Mouse (Mus musculus) urinary bladder, postnatal 25 days (tissue): ENCODE measurements around the gene Adipor2.

Source experiments
- DNase-seq: peaks from one replicate; pipeline ENCODE4 v3.0.0; 2022; ENCODE audit warnings: low spot score

The Adipor2 gene

DNA sequence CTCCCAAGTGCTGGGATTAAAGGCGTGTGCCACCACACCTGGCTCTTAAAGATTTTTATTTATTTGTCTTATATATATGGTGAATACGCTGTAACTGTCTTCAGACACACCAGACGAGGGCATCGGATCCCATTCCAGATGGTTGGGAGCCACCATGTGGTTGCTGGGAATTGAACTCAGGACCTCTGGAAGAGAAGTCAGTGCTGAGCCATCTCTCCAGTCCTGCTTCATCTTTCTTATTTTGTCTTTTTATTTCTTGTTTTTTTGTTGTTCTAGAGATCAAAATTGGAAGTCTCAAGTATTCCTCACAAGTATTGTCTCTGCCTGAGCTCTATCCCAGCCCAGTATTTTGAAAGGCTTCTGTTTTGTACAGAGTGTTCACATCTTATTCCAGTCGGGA, 2.9 kb upstream of the Adipor2 start:
- no peak for DNase-seq

DNA sequence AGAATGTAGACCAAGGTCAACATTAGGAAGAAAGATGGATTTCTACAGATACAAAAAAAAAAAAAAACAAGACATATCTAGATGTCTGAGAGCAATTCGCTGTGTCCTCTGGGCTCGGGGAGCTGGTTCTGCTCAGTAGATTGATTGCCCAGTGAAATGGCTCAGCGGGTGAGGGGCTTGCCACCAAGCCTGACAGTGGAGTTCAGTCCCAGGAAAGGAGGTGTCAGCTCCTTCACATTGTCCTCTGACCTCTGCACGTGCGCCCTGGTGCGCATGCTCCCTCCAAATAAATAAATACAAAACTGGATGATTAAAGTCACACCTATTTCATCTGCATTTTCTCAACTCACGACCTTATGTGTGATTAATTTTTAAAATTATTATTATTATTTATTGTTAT, 1.9 kb upstream of the Adipor2 start:
- DNase-seq, result no peak

DNA sequence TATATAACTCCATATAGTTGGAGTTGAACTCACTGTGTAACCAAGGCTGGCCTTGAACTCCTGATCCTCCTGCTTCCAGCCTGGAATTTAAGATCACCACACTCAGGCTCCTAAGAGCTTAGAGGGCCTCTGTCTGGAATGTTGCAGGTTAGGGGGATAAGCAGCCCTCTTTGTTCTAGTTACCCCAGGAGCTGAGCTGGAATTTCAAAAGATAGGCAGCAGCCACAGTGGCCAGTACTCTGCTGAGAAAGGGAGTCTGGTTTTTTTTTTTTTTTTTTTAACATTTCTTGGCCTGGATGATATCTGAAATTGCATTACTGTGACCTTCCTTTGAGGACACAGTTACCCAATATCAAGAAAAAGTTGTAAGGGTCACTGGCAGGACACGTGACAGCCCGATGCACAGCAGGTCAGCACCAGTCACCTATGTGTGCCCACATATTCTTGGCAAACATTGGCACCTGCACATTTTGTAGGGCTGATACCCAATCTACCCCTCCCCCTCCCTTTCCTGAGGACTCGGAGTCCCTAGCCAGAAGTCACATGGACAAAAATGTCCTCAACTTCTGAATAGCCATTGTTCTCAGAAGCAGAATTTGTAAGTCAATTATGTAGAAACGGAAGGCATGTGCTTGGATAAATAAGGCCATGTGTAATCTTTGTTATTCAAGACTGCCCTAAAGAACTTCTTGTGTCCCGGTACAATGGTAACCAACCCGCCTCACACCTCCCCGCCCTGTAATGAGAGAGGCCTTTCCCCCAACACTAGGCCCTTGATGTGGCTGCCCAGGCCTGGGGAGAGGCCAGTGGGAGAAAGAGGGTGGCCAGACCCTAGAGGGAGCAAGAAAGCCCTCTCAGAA, 1.1 kb upstream of the Adipor2 start:
- DNase-seq, result no peak

DNA sequence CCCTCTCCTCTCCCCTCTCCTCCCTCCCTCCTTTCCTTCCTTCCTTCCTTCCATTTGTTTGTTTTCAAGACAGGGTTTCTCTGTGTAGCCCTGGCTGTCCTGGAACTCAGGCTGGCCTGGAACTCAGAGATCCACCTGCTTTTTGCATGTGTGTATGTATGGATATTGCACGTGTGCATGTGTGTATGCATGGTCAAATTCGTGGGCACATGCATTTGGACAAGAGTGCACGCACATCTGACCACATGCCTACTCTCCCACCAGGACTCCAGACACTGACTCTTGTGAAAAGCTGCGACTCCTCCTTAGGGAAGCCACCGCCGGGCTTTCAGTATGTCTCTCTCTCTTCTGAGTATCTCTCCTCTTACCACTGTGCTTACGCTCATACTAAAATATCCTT, 317 bp upstream of the Adipor2 start:
- no peak for DNase-seq

DNA sequence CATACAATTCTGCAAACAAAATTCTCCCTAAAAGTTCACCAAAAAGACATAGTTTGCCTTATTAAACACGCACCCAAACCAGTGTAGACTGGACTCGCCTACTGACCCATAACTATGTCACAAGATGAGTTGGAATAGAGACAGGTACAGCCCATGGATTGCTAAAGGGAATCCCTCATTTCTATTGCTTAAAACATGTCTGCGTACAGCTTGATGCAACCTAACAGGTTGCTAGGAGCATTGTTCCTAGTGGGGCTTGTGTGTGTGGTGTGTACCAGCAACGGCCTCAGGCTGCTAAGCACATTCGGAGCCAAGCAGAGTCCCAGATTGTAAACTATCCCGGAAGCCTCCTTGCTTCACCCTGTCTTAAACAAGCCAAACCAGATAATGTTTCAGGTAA, 861 bp downstream of the Adipor2 start:
- no peak for DNase-seq

DNA sequence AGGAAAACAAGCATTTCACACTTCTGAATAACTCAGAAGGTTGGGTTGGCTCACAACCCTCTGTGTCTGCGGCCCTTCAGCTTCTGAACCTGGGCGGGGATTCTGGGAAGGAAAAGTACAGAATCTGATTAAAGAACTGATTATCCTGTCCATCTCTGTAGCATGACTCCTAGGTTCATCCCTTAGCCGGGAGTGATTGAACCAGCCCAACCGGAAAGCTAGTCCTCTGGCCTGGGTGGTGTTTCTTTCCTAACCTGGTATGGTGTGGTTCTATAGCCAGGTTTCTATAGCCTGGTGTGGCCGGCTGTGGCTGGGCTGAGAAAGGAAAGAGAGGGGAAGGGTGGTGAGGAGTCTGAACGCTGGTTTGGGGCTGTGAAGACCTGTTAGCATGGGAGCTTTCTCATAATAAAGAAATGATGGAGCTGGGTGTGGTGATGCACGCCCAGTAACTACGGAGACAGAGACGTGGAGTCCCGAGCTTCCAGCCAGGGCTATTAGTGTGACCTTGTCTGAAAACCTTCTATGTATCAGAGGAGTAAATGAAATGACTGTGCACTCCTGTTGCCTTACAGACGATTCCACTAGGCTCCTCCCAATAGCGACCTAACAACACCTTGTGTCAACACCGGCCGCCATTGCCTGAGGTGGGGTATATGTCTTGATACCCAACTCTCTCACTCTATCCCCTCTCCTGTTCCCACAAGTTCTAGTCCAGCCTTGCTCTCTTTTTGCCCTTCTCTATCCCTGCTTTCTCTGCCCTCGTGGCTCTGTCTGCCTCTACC, 3.1 kb downstream of the Adipor2 start:
- DNase-seq, result no peak

DNA sequence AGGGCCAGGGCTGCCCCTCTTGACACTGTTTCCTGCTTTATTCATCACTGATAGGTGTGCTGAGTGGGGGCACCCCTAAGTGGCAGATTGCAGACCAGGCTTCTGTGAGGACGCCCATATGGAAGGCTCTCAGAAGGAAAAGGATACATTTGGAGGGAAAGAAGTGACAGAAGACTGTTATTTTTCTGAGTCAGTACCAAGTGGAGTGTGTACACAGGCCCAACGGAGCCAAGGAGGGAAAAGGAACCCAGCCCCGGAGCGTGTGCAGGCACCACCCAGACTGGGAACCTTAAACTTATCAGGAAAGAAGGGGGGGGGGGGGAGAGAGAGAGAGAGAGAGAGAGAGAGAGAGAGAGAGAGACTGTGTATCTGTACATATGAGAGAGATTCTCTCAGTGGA, 4.9 kb downstream of the Adipor2 start:
- no peak for DNase-seq

DNA sequence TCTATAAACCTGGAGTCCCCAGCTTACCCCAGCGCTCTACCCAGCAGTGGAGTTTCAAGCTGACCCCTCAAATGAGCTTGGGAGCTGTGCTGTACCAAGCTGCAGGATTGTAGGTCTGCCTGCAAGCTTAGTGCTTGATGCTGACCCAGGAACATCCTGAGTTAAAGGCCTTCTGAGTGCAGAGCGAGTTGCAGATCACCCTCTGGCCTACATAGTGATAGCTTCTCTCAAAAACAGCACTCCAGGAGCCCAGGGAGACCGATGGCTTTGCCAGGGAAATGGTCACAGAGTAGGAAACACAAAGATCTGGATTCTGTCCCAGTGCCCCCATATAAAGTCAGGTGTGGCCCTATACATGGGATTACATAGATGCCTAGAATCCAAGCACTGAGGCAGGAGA, 6.0 kb downstream of the Adipor2 start:
- DNase-seq, result no peak

DNA sequence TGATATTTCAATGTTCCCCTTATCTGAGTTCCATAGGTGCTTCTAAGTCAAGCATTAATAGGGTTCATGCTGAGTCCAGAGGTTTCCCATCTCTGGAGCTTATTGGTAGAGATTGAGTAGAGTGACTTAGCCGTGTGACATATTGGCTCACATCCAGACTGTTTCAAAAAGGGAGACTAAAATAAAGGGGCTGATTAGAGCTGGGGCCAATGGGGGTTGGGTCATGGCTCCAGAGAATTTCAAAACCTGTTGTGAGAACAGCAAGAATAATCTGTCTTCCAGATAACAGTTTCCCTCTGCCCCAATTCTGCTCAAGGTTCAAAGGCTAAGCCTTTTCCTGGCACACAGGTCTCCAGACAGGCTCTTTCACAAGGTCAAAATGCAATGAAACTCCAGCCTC, 7.7 kb downstream of the Adipor2 start:
- no peak for DNase-seq

DNA sequence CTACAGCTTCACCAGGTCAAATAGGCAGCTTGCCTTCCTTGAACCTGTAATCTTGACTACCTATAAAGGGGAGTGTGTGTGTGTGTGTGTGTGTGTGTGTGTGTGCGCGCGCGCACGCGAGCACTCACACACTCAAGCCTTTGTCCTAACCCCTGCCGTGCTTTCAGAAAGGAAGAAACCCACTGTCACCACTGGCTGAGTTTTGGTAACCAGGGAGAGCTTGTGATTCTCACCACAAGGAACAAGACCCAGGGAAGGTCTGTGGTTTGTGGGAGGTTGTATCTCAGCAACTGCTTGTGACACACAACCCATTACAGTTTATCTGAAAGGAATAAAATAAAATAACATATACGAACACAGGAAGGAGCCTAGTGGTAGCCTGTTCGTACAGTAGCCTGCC, 8.9 kb downstream of the Adipor2 start:
- DNase-seq, result no peak

DNA sequence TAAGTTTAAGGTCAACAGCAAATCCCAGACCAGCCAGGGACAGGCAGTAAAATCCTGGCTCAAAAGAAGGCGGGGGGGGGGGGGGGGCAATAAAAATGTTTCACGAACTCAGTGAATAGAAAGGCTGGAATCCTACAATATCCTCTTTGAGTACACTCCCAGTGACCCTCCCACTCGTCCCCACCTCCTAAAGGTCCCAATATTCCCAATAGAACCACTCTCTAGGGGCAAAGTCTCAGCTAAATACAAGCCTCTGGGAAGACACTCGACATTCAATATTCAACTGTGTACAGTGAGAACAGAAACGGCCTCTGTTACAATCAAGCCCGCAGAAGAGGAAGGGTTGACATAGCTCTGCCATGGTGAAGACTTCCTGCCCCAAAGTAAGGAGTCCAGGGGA, 9.7 kb downstream of the Adipor2 start:
- DNase-seq, result no peak

DNA sequence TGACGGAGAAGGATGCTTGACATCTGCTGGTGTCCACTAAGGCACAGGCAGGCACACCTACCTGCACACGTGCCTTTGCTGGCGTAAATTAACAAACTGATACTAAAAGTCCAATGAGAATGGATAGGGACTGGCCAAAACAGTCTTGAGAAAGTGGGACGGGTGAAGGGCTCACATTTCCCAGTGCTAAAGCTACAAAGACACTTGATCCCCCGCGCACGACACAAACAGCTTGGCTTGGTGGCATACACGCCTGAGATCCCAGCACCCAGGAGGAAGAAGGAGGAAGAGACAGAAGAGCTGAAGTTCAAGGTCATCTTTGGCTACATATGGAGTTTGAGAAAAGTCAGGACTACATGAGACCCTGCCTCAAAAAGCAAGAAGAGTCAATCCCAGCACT, 11.0 kb downstream of the Adipor2 start:
- DNase-seq, result no peak

DNA sequence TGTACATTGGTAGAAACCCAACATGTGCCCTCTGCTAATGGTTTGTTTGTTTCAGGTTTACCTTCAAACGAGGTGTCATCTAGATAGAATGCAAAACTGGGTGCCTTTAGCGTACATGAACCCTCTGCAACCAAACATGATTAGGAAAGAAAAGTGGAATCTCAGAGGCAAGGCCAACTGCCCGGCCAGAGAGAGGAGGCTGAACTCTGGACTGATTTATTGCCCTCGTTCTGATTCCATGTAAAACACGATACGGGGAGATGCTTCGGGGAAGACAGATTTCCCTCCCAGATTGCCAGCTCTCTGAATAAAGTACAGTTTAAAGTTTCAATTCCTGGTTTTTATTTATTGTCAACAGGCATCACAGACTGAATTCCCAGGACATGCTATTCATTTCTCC, 12.2 kb downstream of the Adipor2 start:
- DNase-seq, result no peak

DNA sequence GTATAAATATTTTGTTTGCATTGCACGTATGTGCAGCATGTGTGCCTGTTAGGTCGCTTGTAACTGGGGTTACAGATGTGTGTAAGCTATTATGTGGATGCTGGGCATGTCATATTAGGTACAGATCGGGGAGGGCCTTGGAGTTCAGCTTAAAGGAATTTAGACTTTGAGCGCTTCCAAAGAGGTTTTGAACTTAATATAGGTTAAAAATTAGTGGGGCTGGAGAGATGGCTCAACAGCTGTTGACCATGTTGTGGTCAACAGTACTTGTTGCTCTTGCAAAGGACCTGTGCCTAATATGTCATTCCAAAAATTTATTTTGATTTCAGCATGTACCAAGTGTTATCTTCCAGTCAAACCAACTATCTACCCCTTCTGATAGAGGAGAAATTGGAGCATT, 12.7 kb downstream of the Adipor2 start:
- no peak for DNase-seq

DNA sequence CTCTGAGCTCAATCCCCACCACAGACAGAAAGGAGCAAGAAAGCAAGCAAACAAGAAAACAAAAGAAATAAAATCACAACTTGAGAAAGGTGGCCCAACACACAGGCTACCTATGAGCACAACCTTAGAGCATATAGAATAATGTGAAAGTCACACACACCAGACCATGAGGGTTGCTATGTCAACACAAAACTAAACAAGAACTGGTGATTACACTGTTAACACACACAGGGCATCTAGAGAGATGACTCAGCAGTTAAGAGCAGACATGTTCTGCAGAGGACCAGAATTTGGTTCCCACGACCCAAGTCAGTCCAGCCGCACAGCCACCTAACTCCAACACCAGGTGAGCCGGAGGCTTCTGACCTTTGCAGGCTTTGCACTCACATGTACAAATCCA, 14.5 kb downstream of the Adipor2 start:
- DNase-seq, result no peak

DNA sequence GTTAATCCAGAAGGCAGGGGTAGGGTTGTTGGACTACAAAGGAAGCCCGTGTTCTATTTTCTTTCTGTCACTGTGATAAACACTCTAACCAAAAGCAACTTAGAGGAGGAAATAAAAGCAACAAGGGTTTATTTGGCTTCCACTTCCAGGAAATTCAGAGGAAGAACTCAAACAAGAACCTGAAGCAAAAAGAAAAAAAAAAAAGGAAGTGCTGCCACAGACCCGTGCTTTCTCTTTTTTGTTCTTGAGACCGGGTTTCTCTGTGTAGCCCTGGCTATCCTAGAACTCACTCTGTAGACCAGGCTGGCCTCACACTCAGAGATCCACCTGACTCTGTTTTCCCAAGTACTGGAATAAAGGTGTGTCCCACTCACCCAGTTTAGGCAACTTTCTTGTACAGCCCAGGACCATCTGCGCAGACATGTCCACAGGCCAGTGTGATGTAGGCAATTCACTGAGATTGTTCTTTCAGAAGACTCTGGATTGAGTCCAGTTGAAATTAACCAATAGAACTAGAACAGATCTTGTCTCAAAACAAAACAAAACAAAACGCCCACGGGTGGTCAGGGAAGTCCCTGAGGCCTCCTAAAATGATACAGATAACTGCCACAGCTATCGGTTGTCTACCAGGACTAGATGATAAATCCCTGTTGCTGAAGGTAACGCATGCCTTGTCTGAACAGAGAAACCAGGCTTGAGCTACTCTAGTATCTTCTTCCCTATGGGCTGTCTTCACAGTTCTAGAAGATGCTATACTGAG, 15.8 kb downstream of the Adipor2 start:
- no peak for DNase-seq

DNA sequence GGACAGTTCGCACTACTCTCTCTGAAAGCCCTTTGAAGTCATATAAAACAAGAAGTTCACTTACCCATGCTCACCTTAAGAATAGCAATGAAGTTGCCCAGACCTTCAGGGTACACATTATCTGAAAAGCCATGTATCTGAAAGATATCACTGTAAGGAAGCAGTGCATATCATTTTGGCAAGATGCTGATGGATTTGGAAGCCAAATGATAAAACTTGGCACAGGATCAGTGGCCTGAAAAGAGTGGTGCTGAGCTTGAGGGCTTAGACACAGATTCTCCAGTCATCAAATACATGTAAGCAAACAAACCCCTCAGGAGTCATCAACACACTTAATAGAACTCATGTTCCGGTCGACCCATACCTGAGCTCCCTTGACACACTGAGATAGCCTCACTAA, 16.9 kb downstream of the Adipor2 start:
- no peak for DNase-seq

DNA sequence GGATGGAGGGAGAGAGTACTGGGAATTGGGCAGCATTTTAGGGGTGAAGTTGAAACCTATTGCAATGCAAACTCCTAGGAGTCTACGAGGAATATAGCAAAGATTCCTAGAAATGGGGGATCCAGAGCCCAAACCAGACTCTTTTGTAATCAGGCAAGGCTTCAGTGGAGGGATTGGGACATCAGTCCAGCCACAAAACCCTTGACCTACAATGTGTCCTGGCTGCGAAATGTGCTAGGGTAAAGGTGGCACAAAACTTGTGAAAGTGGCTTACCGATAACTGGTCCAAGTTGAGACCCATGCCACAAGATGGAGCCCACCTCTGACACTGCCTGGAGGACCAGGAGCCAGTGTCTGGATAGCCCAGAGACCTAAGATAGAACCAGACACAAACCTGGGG, 18.1 kb downstream of the Adipor2 start:
- DNase-seq, result no peak

DNA sequence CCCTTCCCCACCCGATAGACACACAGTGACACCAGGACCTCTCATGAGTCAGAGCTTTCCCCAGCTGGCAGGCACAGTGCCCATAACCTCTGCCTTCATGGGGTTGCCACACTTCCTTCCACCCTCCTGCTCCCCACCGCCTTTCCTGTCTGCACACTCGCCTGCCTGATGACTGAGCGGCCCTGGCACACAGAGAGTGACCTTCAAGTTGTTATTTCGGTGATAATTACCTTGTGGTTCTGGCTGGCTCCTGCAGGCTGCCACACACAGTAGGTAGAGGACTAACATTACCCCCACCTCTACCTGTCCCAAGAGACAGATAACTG, 21.2 kb downstream of the Adipor2 start:
- DNase-seq, result peak; percentile 65

DNA sequence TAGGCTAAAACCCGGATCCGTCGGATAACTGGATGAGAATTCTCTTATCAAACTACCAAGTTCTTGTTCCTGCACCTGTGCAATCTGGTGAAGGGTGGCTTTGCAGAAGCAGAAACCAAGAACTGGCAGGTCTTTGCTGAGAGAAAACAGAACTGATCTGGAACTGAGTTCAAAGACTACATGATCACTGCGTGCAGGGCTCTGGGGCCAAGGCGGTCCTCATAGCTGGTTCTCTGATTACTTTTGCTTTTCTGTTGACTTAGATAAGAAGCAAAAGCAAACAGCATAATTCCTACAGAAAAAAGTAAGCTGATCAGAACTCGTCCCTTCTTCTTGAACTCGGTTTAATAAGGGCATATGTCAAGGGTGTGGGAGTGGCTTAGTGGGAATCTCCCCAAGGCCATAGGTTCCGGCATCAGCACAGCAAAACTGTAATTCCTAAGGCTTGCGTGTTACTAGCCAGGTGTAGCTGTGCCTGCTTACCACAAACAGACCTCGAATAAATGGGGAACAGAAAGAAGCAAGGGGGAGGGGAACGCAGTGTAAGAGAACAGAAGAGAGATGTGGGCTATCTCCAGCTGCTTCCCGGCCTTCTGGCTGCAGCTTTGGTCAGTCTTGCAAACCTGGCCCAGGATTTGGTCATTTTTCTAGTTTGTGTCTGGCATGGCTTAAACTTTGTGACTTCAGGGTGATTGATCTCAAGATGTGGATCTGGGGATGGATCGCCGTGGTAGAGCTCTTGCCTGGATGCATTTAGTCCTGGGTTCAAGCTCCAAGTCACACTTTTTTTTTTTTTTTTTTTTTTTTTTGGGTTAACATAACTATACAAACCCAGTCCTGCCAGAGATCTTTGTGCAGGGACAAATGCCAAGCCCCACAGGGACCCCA, 21.8 kb downstream of the Adipor2 start:
- no peak for DNase-seq

DNA sequence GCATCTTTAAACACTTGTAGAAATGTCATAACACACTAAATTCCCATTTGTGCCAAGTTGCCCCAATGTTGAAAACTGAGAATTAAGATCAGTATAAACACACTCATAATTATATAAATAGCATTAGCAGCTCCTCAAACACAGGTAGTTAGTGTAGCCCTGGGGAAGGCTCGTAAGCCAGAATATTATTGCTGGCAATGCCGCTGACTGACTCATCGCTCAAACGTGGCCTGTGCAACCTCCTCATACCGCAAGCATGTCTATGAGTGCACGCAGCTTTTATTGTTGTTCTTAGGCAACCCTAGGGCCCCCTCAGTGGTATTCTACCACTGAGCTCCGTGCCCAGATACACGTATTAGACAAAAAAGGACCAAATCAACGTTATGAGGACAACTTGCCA, 24.7 kb downstream of the Adipor2 start:
- no peak for DNase-seq

DNA sequence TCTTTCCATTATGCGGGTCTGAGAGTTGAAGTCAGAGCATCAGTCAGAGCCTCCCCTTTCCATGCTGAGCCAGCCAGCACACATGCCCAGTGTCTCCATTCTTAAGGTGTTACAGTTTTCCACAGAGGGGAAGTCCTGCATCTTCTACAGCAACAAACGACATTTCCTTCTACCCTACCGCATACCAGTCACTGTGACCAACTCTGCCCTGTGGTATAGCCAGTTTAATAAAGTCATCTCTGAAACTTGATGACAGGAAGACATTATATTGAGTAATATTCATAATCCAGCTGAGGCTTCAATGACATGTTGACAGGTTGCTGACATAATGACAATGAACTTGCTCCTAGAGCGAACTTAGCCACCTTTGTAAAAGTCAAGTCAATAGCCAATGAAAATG, 26.8 kb downstream of the Adipor2 start:
- DNase-seq, result no peak
